ENCODE assay signal across 18 mouse cellular contexts in genomic region chr1:185900316-185900715, GRCm38 (mm10).
"Had no signal": no experiment of that assay in that cellular context is flagged by ENCODE, and none has a peak within 500 bp of the region (broad histone marks: within the 10 kb centered on the region; RNA-seq: fewer than 3 reads in every experiment).

No protein-coding gene starts in this region.

- DNase-seq: kidney, adult 9 months; kidney, postnatal 36 days; layer of hippocampus, postnatal 36 days; liver, embryonic 13.5 days; lung, adult 2 months; lung, postnatal 14 days; midbrain, embryonic 14.5 days; right cerebral cortex, adult 18-20 months; right cerebral cortex, postnatal 14 days; right cerebral cortex, postnatal 4 days; thymus, adult 2 months; thymus, postnatal 14 days; thymus, postnatal 4 days had no signal

- H3K4me1 ChIP-seq: liver, embryonic 13.5 days; neural tube, embryonic 12.5 days; neural tube, embryonic 15.5 days had no signal

- H3K9ac ChIP-seq: liver, embryonic 13.5 days; neural tube, embryonic 12.5 days; neural tube, embryonic 15.5 days had no signal

- H3K27ac ChIP-seq: left cerebral cortex, adult 2 months; liver, embryonic 13.5 days; neural tube, embryonic 12.5 days; neural tube, embryonic 15.5 days; stomach, postnatal 0 days had no signal

- H3K4me3 ChIP-seq: left cerebral cortex, adult 2 months; liver, embryonic 13.5 days; neural tube, embryonic 12.5 days; neural tube, embryonic 15.5 days had no signal

- H3K9me3 ChIP-seq: liver, embryonic 13.5 days; neural tube, embryonic 12.5 days; neural tube, embryonic 15.5 days had no signal

- H3K27me3 ChIP-seq: liver, embryonic 13.5 days; neural tube, embryonic 12.5 days; neural tube, embryonic 15.5 days had no signal

- H3K4me2 ChIP-seq: liver, embryonic 13.5 days; midbrain, embryonic 11.5 days; neural tube, embryonic 12.5 days; neural tube, embryonic 15.5 days had no signal

- H3K36me3 ChIP-seq: liver, embryonic 13.5 days; neural tube, embryonic 12.5 days; neural tube, embryonic 15.5 days had no signal
